Mouse (Mus musculus) heart, adult 2 months (tissue): ENCODE measurements at regions not wholly inside any gene's neighbourhood (a gene's known extent, or its start where the extent isn't known, plus 50 kb on each side); places are given as distances from the start of the nearest gene placed in this dataset.

Experiments used
- DNase-seq, 2 experiments: peaks; one replicate each; pipeline ENCODE4 v3.0.0; 2021
- H3K27ac ChIP-seq: fragments of 200-600 bp; 2 replicates; pipeline ENCODE4 v1.8.1; 2022
- H3K27me3 ChIP-seq: fragments of 200-500 bp; 2 replicates; pipeline ENCODE4 v1.6.1; 2012; ENCODE audit warnings: mild to moderate bottlenecking, low read length, inconsistent platforms, mixed read lengths; ENCODE audit not compliant: control insufficient read depth, insufficient read depth
- H3K36me3 ChIP-seq: fragments of 200-500 bp; 2 replicates; pipeline ENCODE4 v1.6.1; 2012; ENCODE audit warnings: low read length, inconsistent platforms; ENCODE audit not compliant: control insufficient read depth, insufficient read depth
- H3K4me1 ChIP-seq: fragments of 200-500 bp; 2 replicates; pipeline ENCODE4 v1.6.1; 2011; ENCODE audit warnings: low read length; ENCODE audit not compliant: control insufficient read depth, insufficient read depth
- H3K4me3 ChIP-seq: fragments of 200-600 bp; 2 replicates; pipeline ENCODE4 v1.8.1; 2022
- H3K79me2 ChIP-seq: fragments of 200-500 bp; replicated peaks from 2 replicates; pipeline ENCODE4 v1.6.1; 2012; ENCODE audit warnings: mild to moderate bottlenecking, inconsistent platforms, low read length, moderate library complexity, mixed read lengths; ENCODE audit not compliant: control insufficient read depth, insufficient read depth
- H3K9ac ChIP-seq: fragments of 200-500 bp; 2 replicates; pipeline ENCODE4 v1.6.1; 2012; ENCODE audit warnings: low read depth, mild to moderate bottlenecking, control low read depth, inconsistent platforms, low read length, mixed read lengths
- CTCF ChIP-seq: fragments of 200-600 bp; IDR thresholded peaks from 2 replicates; pipeline ENCODE4 v1.8.1; 2022; ENCODE audit warnings: antibody characterized with exemption, mild to moderate bottlenecking, moderate library complexity
- EP300 ChIP-seq: fragments of 200-500 bp; IDR thresholded peaks from 2 replicates; pipeline ENCODE4 v1.6.1; 2011; ENCODE audit warnings: low read depth, low read length, control low read depth; ENCODE audit not compliant: insufficient read depth
- POLR2A ChIP-seq: fragments of 200-500 bp; IDR thresholded peaks from 2 replicates; pipeline ENCODE4 v1.6.1; 2011; ENCODE audit warnings: mild to moderate bottlenecking, low read depth, low read length, control low read depth; ENCODE audit not compliant: insufficient read depth
- WGBS: fragments of 180-500 bp; shearing (Covaris S2); methylation state at CpG from one replicate; pipeline ENCODE4 v1.1.7; 2018; 5-methylcytosine and 5-hydroxymethylcytosine counted together
- intact Hi-C: fragments of 180-260 bp; cut with DNase I; formaldehyde crosslinking; loops from one replicate; pipeline ENCODE4 v1.15.1; 2025

GRCm38 (mm10) chr10:38340406-38341175, 481.0 kb downstream of the Rfpl4b start:
- TF ChIP-seq EP300, result no peak
- no peak for TF ChIP-seq CTCF
- no peak for TF ChIP-seq POLR2A
- no peaks in the 10 kb centered on the region for H3K27me3 ChIP-seq
- WGBS, result 65% methylated on average over 1 of the region's 1 CpGs
- no peak for DNase-seq
- no peak overlapping the region for H3K9ac ChIP-seq
- H3K4me1 ChIP-seq, result no peaks in the 10 kb centered on the region
- no peak overlapping the region for H3K4me3 ChIP-seq
- H3K36me3 ChIP-seq, result no peaks in the 10 kb centered on the region
- no peak overlapping the region for H3K27ac ChIP-seq
- intact Hi-C loops, result no loop called here
- H3K79me2 ChIP-seq, result no peaks in the 10 kb centered on the region

- Histone ChIP-seq H3K36me3 (no peaks in the 10 kb centered on the region), H3K27me3 (no peaks in the 10 kb centered on the region), H3K27ac (peak overlapping the region; percentile 36; the same call in 1 of the 2 replicates), H3K4me1 (peaks cover 2% of the 10 kb centered on the region; the same call in 1 of the 2 replicates), H3K79me2 (no peaks in the 10 kb centered on the region), H3K9ac (no peak overlapping the region), H3K4me3 (no peak overlapping the region)
- 32% methylated on average over 5 of the region's 5 CpGs for WGBS
- peak in 1 of 2 experiments; percentile 4 for DNase-seq
- intact Hi-C loops, result no loop called here
- no peak for TF ChIP-seq POLR2A
- TF ChIP-seq CTCF, result no peak
- TF ChIP-seq EP300, result no peak
These were observed 512.7 kb downstream of the Rfpl4b start for GRCm38 (mm10) chr10:38308716-38309392.

GRCm38 (mm10) chr10:38295724-38296123, 525.9 kb downstream of the Rfpl4b start:
- Histone ChIP-seq H3K36me3 (no peaks in the 10 kb centered on the region), H3K9ac (no peak overlapping the region), H3K27me3 (no peaks in the 10 kb centered on the region), H3K79me2 (no peaks in the 10 kb centered on the region), H3K4me1 (no peaks in the 10 kb centered on the region), H3K4me3 (no peak overlapping the region), H3K27ac (no peak overlapping the region)
- intact Hi-C loops, result no loop called here
- peak in 1 of 2 experiments; percentile 1 for DNase-seq
- TF ChIP-seq POLR2A, result no peak
- TF ChIP-seq CTCF, result no peak
- no peak for TF ChIP-seq EP300
- 46% methylated on average over 2 of the region's 2 CpGs for WGBS

- H3K27ac ChIP-seq, result no peak overlapping the region
- no peaks in the 10 kb centered on the region for H3K36me3 ChIP-seq
- intact Hi-C loops, result no loop called here
- WGBS, result 65% methylated on average over 6 of the region's 6 CpGs
- H3K9ac ChIP-seq, result no peak overlapping the region
- no peaks in the 10 kb centered on the region for H3K27me3 ChIP-seq
- no peak for DNase-seq
- H3K4me3 ChIP-seq, result no peak overlapping the region
- H3K79me2 ChIP-seq, result no peaks in the 10 kb centered on the region
- TF ChIP-seq CTCF (no peak), POLR2A (no peak), EP300 (no peak)
- H3K4me1 ChIP-seq, result no peaks in the 10 kb centered on the region
These were observed 532.8 kb downstream of the Rfpl4b start for GRCm38 (mm10) chr10:38288689-38289283.

- WGBS, result 89% methylated on average over 1 of the region's 1 CpGs
- DNase-seq, result peak; percentile 2 to 18
- no peaks in the 10 kb centered on the region for H3K27me3 ChIP-seq
- H3K36me3 ChIP-seq, result no peaks in the 10 kb centered on the region
- H3K4me3 ChIP-seq, result no peak overlapping the region
- H3K9ac ChIP-seq, result no peak overlapping the region
- no peak for TF ChIP-seq POLR2A
- TF ChIP-seq CTCF, result peak; percentile 68
- no peaks in the 10 kb centered on the region for H3K4me1 ChIP-seq
- H3K27ac ChIP-seq, result no peak overlapping the region
- no peaks in the 10 kb centered on the region for H3K79me2 ChIP-seq
- intact Hi-C loops, result loop anchor here (5.0 kb wide), 3 partner anchors 1132 to 1257 kb away; partner anchors contain the start of gene Marcks
These were observed 552.4 kb downstream of the Rfpl4b start for GRCm38 (mm10) chr10:38269136-38269535.
